Mouse (Mus musculus): ENCODE data around the gene Ephb1. TPM values are rescaled to one million over a fixed set of nuclear protein-coding genes. Genes with fewer than 3 reads are reported as not detected.

Ephb1 gene
- polyA plus RNA-seq, 1 experiment from 2014 or later: 0.22 TPM

- no peak overlapping the region for H3K4me2 ChIP-seq (ENCODE audit: low read depth, low read length)
These were observed 322.1 kb downstream of the Ephb1 start for GRCm38 (mm10) chr9:102032376-102032775.

GRCm38 (mm10) chr9:102029661-102030060 is 324.8 kb downstream of the Ephb1 start:
- H3K27me3 ChIP-seq (ENCODE audit: control insufficient read depth, insufficient read depth, low read depth, low read length): no peaks in the 10 kb centered on the region
- no peak overlapping the region for H3K4me2 ChIP-seq (ENCODE audit: low read depth, low read length)
- no peak overlapping the region for H3K27ac ChIP-seq (ENCODE audit: low read length)
- H3K36me3 ChIP-seq (ENCODE audit: control insufficient read depth, insufficient read depth): no peaks in the 10 kb centered on the region
- ATAC-seq (ENCODE audit: low read depth): no peak
- no peak overlapping the region for H3K9ac ChIP-seq (ENCODE audit: low read depth, low read length)
- no peaks in the 10 kb centered on the region for H3K9me3 ChIP-seq (replicated peaks; ENCODE audit: control insufficient read depth, low read length)
- WGBS (ENCODE audit: insufficient replicate concordance): 60% methylated on average over 7 of the region's 7 CpGs
- H3K4me1 ChIP-seq (ENCODE audit: control insufficient read depth, low read depth, low read length): no peaks in the 10 kb centered on the region
- H3K4me3 ChIP-seq (ENCODE audit: low read depth, low read length): no peak overlapping the region

More at GRCm38 (mm10) chr9:102032376-102032775, 322.1 kb downstream of the Ephb1 start:
- H3K4me3 ChIP-seq (ENCODE audit: low read depth, low read length): no peak overlapping the region
- H3K9me3 ChIP-seq (replicated peaks; ENCODE audit: control insufficient read depth, low read length): no peaks in the 10 kb centered on the region
- H3K36me3 ChIP-seq (ENCODE audit: control insufficient read depth, insufficient read depth): no peaks in the 10 kb centered on the region
- no peak for ATAC-seq (ENCODE audit: low read depth)
- 66% methylated on average over 8 of the region's 8 CpGs for whole genome bisulfite sequencing (ENCODE audit: insufficient replicate concordance)
- H3K27ac ChIP-seq (ENCODE audit: low read length): no peak overlapping the region
- H3K4me1 ChIP-seq (ENCODE audit: control insufficient read depth, low read depth, low read length): no peaks in the 10 kb centered on the region
- H3K9ac ChIP-seq (ENCODE audit: low read depth, low read length): no peak overlapping the region
- no peaks in the 10 kb centered on the region for H3K27me3 ChIP-seq (ENCODE audit: control insufficient read depth, insufficient read depth, low read depth, low read length)

GRCm38 (mm10) chr9:102026136-102026535 is 328.4 kb downstream of the Ephb1 start:
- Histone ChIP-seq H3K4me1 (ENCODE audit: control insufficient read depth, low read depth, low read length) (no peaks in the 10 kb centered on the region), H3K36me3 (ENCODE audit: control insufficient read depth, insufficient read depth) (no peaks in the 10 kb centered on the region), H3K9ac (ENCODE audit: low read depth, low read length) (no peak overlapping the region), H3K9me3 (replicated peaks; ENCODE audit: control insufficient read depth, low read length) (no peaks in the 10 kb centered on the region), H3K4me2 (ENCODE audit: low read depth, low read length) (no peak overlapping the region), H3K27ac (ENCODE audit: low read length) (no peak overlapping the region), H3K4me3 (ENCODE audit: low read depth, low read length) (no peak overlapping the region), H3K27me3 (ENCODE audit: control insufficient read depth, insufficient read depth, low read depth, low read length) (no peaks in the 10 kb centered on the region)
- 72% methylated on average over 2 of the region's 2 CpGs for WGBS (ENCODE audit: insufficient replicate concordance)
- ATAC-seq (ENCODE audit: low read depth): no peak

GRCm38 (mm10) chr9:102025141-102025540 is 329.4 kb downstream of the Ephb1 start:
- Histone ChIP-seq H3K27ac (ENCODE audit: low read length) (no peak overlapping the region), H3K4me2 (ENCODE audit: low read depth, low read length) (no peak overlapping the region), H3K9ac (ENCODE audit: low read depth, low read length) (no peak overlapping the region), H3K4me3 (ENCODE audit: low read depth, low read length) (no peak overlapping the region), H3K27me3 (ENCODE audit: control insufficient read depth, insufficient read depth, low read depth, low read length) (no peaks in the 10 kb centered on the region), H3K36me3 (ENCODE audit: control insufficient read depth, insufficient read depth) (no peaks in the 10 kb centered on the region), H3K4me1 (ENCODE audit: control insufficient read depth, low read depth, low read length) (no peaks in the 10 kb centered on the region), H3K9me3 (replicated peaks; ENCODE audit: control insufficient read depth, low read length) (no peaks in the 10 kb centered on the region)
- ATAC-seq (ENCODE audit: low read depth): no peak
- WGBS (ENCODE audit: insufficient replicate concordance): 56% methylated on average over 6 of the region's 6 CpGs

GRCm38 (mm10) chr9:102015516-102015915 is 339.0 kb downstream of the Ephb1 start:
- H3K27me3 ChIP-seq (ENCODE audit: control insufficient read depth, insufficient read depth, low read depth, low read length): no peaks in the 10 kb centered on the region
- no peaks in the 10 kb centered on the region for H3K36me3 ChIP-seq (ENCODE audit: control insufficient read depth, insufficient read depth)
- no peaks in the 10 kb centered on the region for H3K9me3 ChIP-seq (replicated peaks; ENCODE audit: control insufficient read depth, low read length)
- H3K4me2 ChIP-seq (ENCODE audit: low read depth, low read length): no peak overlapping the region
- H3K9ac ChIP-seq (ENCODE audit: low read depth, low read length): no peak overlapping the region
- ATAC-seq (ENCODE audit: low read depth): no peak
- no peak overlapping the region for H3K27ac ChIP-seq (ENCODE audit: low read length)
- no peak overlapping the region for H3K4me3 ChIP-seq (ENCODE audit: low read depth, low read length)
- no peaks in the 10 kb centered on the region for H3K4me1 ChIP-seq (ENCODE audit: control insufficient read depth, low read depth, low read length)

- no peak for ATAC-seq (ENCODE audit: low read depth)
- WGBS (ENCODE audit: insufficient replicate concordance): 71% methylated on average over 10 of the region's 10 CpGs
- no peak overlapping the region for H3K9ac ChIP-seq (ENCODE audit: low read depth, low read length)
- H3K36me3 ChIP-seq (ENCODE audit: control insufficient read depth, insufficient read depth): no peaks in the 10 kb centered on the region
- H3K4me2 ChIP-seq (ENCODE audit: low read depth, low read length): no peak overlapping the region
- no peak overlapping the region for H3K4me3 ChIP-seq (ENCODE audit: low read depth, low read length)
- H3K4me1 ChIP-seq (ENCODE audit: control insufficient read depth, low read depth, low read length): no peaks in the 10 kb centered on the region; the same call in none of the 2 replicates
- H3K27me3 ChIP-seq (ENCODE audit: control insufficient read depth, insufficient read depth, low read depth, low read length): no peaks in the 10 kb centered on the region
- H3K27ac ChIP-seq (ENCODE audit: low read length): no peak overlapping the region
- H3K9me3 ChIP-seq (replicated peaks; ENCODE audit: control insufficient read depth, low read length): no peaks in the 10 kb centered on the region
These were observed 346.8 kb downstream of the Ephb1 start for GRCm38 (mm10) chr9:102007706-102008105.

GRCm38 (mm10) chr9:102006539-102006938 is 348.0 kb downstream of the Ephb1 start:
- 54% methylated on average over 2 of the region's 2 CpGs for WGBS (ENCODE audit: insufficient replicate concordance)
- H3K27ac ChIP-seq (ENCODE audit: low read length): no peak overlapping the region
- no peak overlapping the region for H3K4me3 ChIP-seq (ENCODE audit: low read depth, low read length)
- H3K4me1 ChIP-seq (ENCODE audit: control insufficient read depth, low read depth, low read length): no peaks in the 10 kb centered on the region; the same call in none of the 2 replicates
- peak; percentile 59; the same call in 1 of the 2 replicates for ATAC-seq (ENCODE audit: low read depth)
- H3K27me3 ChIP-seq (ENCODE audit: control insufficient read depth, insufficient read depth, low read depth, low read length): no peaks in the 10 kb centered on the region
- H3K36me3 ChIP-seq (ENCODE audit: control insufficient read depth, insufficient read depth): no peaks in the 10 kb centered on the region
- H3K4me2 ChIP-seq (ENCODE audit: low read depth, low read length): no peak overlapping the region
- no peak overlapping the region for H3K9ac ChIP-seq (ENCODE audit: low read depth, low read length)
- H3K9me3 ChIP-seq (replicated peaks; ENCODE audit: control insufficient read depth, low read length): no peaks in the 10 kb centered on the region

GRCm38 (mm10) chr9:102002920-102003319 is 351.6 kb downstream of the Ephb1 start:
- no peak overlapping the region for H3K27ac ChIP-seq (ENCODE audit: low read length)
- ATAC-seq (ENCODE audit: low read depth): no peak
- H3K36me3 ChIP-seq (ENCODE audit: control insufficient read depth, insufficient read depth): no peaks in the 10 kb centered on the region
- no peak overlapping the region for H3K4me3 ChIP-seq (ENCODE audit: low read depth, low read length)
- no peaks in the 10 kb centered on the region; the same call in none of the 2 replicates for H3K4me1 ChIP-seq (ENCODE audit: control insufficient read depth, low read depth, low read length)
- no peak overlapping the region for H3K9ac ChIP-seq (ENCODE audit: low read depth, low read length)
- no peaks in the 10 kb centered on the region for H3K9me3 ChIP-seq (replicated peaks; ENCODE audit: control insufficient read depth, low read length)
- no peaks in the 10 kb centered on the region for H3K27me3 ChIP-seq (ENCODE audit: control insufficient read depth, insufficient read depth, low read depth, low read length)
- 68% methylated on average over 5 of the region's 5 CpGs for WGBS (ENCODE audit: insufficient replicate concordance)
- H3K4me2 ChIP-seq (ENCODE audit: low read depth, low read length): no peak overlapping the region

- Histone ChIP-seq H3K4me2 (ENCODE audit: low read depth, low read length) (no peak overlapping the region), H3K9me3 (replicated peaks; ENCODE audit: control insufficient read depth, low read length) (no peaks in the 10 kb centered on the region), H3K36me3 (ENCODE audit: control insufficient read depth, insufficient read depth) (no peaks in the 10 kb centered on the region), H3K9ac (ENCODE audit: low read depth, low read length) (no peak overlapping the region), H3K27me3 (ENCODE audit: control insufficient read depth, insufficient read depth, low read depth, low read length) (no peaks in the 10 kb centered on the region), H3K4me3 (ENCODE audit: low read depth, low read length) (no peak overlapping the region), H3K4me1 (ENCODE audit: control insufficient read depth, low read depth, low read length) (peaks cover 3% of the 10 kb centered on the region), H3K27ac (ENCODE audit: low read length) (no peak overlapping the region)
- no peak for ATAC-seq (ENCODE audit: low read depth)
- WGBS (ENCODE audit: insufficient replicate concordance): 76% methylated on average over 10 of the region's 10 CpGs
These were observed 352.3 kb downstream of the Ephb1 start for GRCm38 (mm10) chr9:102002186-102002585.
